Mouse (Mus musculus): ENCODE results near the gene Fam131a.
"Not testable (repeated sequence)": the region's sequence is repeated elsewhere in the genome, so short reads cannot be mapped to it uniquely, and the experiment has no call there.

The Fam131a gene

GRCm38 (mm10) chr16:20693111-20693701, at the start of gene Fam131a:
Fam131a (plus strand) TSS chr16:20693241.
- peak; percentile 93 for DNase-seq

GRCm38 (mm10) chr16:20643911-20644310, 49.1 kb upstream of the Fam131a start:
- no peak for DNase-seq

- DNase-seq: peak; percentile 97 to 98
Observed at GRCm38 (mm10) chr16:20651076-20651946, 41.7 kb upstream of the Fam131a start, which contains the start of gene Psmd2. Psmd2 (plus strand) TSS chr16:20651652.

GRCm38 (mm10) chr16:20651947-20652310, 41.1 kb upstream of the Fam131a start:
- DNase-seq: no peak

- no peak for DNase-seq
Observed at GRCm38 (mm10) chr16:20653315-20653714, 39.7 kb upstream of the Fam131a start.

GRCm38 (mm10) chr16:20657661-20658060, 35.4 kb upstream of the Fam131a start:
- no peak for DNase-seq

- DNase-seq: not testable (repeated sequence)
Observed at GRCm38 (mm10) chr16:20668013-20668412, 25.0 kb upstream of the Fam131a start, which contains the start of gene Eif4g1. Eif4g1 (plus strand) TSS chr16:20668313.

- no peak for DNase-seq
Observed at GRCm38 (mm10) chr16:20670291-20670690, 22.8 kb upstream of the Fam131a start.

GRCm38 (mm10) chr16:20671886-20672285, 21.2 kb upstream of the Fam131a start:
- no peak for DNase-seq

GRCm38 (mm10) chr16:20672500-20672902, 20.5 kb upstream of the Fam131a start:
- DNase-seq: peak; percentile 97 to 99

- peak; percentile 78 to 87 for DNase-seq
Observed at GRCm38 (mm10) chr16:20672965-20673705, 19.9 kb upstream of the Fam131a start.

- peak; percentile 22 to 32 for DNase-seq
Observed at GRCm38 (mm10) chr16:20673706-20674303, 19.2 kb upstream of the Fam131a start.

- DNase-seq: no peak
Observed at GRCm38 (mm10) chr16:20675213-20675612, 17.8 kb upstream of the Fam131a start.

GRCm38 (mm10) chr16:20676702-20677101, 16.3 kb upstream of the Fam131a start:
- no peak for DNase-seq

- no peak for DNase-seq
Observed at GRCm38 (mm10) chr16:20677380-20677779, 15.7 kb upstream of the Fam131a start.

GRCm38 (mm10) chr16:20677974-20678675, 14.9 kb upstream of the Fam131a start:
- peak; percentile 86 to 91 for DNase-seq

GRCm38 (mm10) chr16:20690774-20691173, 2.3 kb upstream of the Fam131a start:
- no peak for DNase-seq

- DNase-seq: no peak
Observed at GRCm38 (mm10) chr16:20691617-20692016, 1.4 kb upstream of the Fam131a start.

- DNase-seq: no peak
Observed at GRCm38 (mm10) chr16:20692241-20692965, 638 bp upstream of the Fam131a start.

GRCm38 (mm10) chr16:20694781-20695180, 1.7 kb downstream of the Fam131a start:
- DNase-seq: peak; percentile 41 to 60

- DNase-seq: peak; percentile 86 to 89
Observed at GRCm38 (mm10) chr16:20695622-20696323, 2.7 kb downstream of the Fam131a start.
